Mouse (Mus musculus) lung, postnatal 4 days (tissue): ENCODE results near the gene A530084C06Rik.

ENCODE experiments used
- DNase-seq, 2 experiments: peaks; one replicate each; pipeline ENCODE4 v3.0.0; 2021

A530084C06Rik gene

DNA sequence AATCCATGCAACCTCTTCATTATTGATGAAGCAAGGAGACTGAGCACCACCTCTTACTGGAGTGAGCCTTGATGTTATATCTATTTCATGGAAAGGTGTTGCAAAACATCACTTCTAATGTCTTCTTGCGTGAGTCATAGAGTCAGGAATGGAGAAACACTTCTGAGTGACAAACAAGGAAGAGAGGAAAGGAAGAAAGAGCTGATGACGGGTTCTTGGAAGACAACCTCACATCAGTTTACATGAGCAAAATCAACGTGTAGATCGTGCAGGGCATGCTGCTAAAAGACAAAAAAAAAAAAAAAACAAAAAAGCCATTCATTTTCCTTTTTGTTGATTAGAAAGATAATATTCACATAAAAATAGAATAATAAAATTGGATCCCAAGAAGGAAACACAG lies 24.4 kb downstream of the A530084C06Rik start:
- DNase-seq, result no peak

DNA sequence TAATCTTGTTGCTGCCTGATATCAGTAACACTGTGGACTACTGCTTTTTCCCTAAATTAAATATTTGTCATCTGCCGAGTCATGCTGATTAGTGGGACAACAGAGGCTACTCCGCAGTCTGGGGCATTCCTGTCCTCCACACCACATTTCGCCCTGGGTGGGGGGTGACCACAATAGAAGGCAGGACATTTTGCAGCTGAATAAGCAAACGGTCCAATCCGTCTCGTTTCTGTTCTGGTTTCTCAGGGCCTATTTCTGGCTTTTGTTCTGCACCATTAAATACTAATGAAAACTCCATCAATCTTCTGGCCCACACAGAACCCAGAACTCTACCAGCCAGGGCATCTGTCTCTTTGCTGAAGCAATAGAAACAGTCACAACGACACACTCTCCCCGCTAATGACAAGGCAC lies 27.5 kb downstream of the A530084C06Rik start:
- no peak for DNase-seq

DNA sequence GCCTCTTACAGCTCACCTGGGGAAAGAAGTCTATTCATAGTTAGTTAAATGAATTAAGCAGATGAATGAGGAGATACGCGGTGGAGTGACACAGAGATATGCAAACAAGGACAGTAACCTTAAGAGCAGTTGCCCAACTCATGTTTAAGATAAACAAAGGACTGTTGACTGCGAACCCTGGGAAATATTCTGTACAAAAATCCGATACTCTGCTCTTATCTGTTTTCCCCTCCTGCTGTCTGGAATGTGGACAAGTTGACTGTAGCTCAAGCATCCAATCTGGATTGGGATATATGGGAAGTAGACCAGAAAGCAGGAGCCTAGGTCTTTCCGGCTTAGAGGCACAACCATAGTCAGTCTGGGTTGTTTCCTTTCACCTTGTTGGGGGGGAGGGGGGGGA lies 27.9 kb downstream of the A530084C06Rik start:
- DNase-seq, result no peak

DNA sequence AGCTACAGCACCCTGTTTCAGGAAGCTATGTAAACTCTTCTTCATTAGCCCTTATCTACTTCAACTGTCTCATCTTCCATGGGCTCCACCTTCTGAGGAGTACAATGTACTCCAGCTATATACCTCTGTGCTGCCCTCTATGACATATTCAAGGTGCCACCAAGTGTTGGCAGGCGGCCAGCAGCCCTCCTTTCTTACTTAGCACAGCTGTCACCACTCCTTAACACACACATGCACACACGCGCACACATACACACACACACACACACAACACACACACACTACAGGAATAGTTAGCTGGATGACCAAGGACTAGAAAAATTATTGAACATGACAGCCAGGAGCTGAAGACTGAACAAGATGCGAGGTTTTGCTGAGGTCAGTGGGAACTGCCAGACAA lies 34.2 kb downstream of the A530084C06Rik start:
- DNase-seq, result no peak

DNA sequence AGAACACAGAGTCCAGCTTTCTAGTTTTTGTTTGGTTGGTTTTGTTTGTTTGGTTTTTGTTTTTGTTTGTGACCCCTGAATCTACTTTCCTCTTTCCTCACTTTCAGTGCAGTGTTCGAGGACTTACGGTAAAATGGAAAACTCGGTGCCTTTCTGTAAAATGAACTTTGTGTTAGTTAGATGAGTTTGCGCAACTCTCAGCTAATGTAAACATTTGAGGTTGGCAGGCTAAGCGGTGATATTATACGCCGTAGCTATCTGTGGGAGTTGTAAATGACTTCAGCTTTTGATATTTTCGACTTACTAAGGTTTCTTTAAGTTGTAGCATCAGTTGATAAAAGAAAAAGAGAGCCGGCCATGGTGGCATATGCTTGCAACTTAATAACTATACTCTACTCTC lies 40.2 kb downstream of the A530084C06Rik start:
- DNase-seq, result no peak

DNA sequence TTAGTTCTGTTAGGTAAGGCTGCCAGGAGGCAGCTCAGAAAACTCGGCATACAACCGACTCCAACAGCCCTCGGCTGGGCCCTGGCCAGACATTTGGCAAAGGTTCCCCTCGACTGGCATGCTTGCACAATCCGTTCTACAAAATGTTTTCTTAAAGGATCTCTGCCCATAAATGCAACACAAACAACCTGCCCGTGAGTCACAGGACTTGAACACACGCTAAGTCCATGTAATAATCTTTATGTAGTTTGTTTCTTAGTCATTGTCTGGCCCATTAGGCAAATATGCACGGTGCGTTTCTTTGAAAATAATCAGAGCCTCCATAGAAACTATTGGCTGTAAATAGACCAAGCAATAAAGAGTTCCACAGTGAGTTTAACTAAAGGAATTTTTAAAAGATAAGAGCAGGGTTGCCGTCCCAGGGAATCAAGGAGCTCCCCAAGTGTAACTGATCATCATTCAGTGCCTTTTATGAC lies 40.7 kb downstream of the A530084C06Rik start:
- peak; percentile 48 to 73 for DNase-seq

DNA sequence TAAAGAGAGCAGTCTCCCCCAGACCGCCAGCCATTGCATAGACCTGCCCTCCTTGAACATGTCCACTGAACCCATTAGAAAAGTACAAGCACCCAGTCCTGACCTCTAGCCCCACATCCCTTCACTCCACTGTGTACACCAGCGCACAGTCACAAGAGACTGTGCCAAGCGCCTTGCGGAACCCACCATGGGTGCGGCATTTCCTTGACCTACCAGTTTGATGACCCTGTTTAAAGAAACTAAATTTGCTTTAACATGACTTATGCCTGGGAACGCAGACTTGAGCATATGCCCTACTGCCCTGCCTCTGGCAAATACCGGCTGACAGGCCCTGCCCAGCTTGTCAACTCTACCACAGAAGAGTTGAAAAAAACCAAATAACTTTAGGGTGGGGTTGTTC lies 43.9 kb downstream of the A530084C06Rik start:
- DNase-seq, result no peak

DNA sequence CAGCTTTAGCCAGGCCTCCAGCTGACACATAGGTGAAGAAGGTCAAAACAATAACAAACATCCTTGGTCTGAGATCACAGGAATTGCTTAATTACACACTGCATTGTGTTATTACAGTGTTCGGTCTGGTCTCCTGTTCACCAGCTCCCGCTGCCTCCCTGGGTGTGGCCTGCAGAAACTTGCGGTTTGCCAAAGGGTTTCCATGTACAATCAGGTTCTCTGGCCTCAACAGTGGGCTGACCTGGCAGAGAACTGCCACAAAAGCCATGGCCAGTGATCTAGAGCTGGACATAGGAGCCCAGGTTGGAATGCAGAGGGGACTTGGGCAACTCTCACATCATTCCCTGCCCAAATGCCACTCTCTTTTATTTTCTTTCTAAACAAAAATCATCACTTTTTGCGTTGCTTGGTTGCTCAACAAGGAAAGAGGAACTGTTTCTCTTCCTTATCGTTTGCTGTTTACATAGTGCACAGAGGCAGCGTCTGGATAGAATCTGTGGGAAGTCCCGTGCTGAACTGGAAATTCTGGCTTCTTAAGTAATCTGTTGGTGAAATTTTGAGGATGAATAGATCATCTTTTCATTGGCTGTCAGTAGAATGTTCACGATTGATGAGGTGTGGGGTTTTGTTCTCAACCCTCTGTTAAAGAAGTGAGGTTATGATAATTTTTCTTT lies 52.5 kb downstream of the A530084C06Rik start:
- peak; percentile 23 to 40 for DNase-seq
